Mouse (Mus musculus) midbrain, embryonic 12.5 days (tissue): ENCODE data around the gene Vangl2. TPM values are rescaled to one million over a fixed set of nuclear protein-coding genes. Genes with fewer than 3 reads are reported as not detected.

Source experiments
- polyA plus RNA-seq: library from polyadenylated mRNA; unstranded; fragments of >200 nt; fragmentation: Nextera tagmentation; extraction: Ambion mirVana; gene quantifications from 2 replicates; pipeline ENCODE4 v1.2.1, GENCODE M21; 2016

Gene Vangl2
- polyA plus RNA-seq, 1 experiment from 2014 or later, result 56.9 TPM

Other genes starting within 250 kb of the Vangl2 start
- gene Cd84, start 188.7 kb downstream of the Vangl2 start, polyA plus RNA-seq, result 0.64 and 0.99 TPM in 2 replicates
- gene Gm10521, start 132.8 kb downstream of the Vangl2 start, polyA plus RNA-seq, result 0.09 TPM in 1 of 2 replicates, not detected in the other
- gene Slamf6, start 110.9 kb downstream of the Vangl2 start, polyA plus RNA-seq, result not detected in 2 replicates
- gene Nhlh1, start 29.1 kb upstream of the Vangl2 start, polyA plus RNA-seq, result 11.1 and 11.5 TPM in 2 replicates
- gene Copa, start 54.1 kb upstream of the Vangl2 start, polyA plus RNA-seq, result 219 and 220 TPM in 2 replicates
- 123 and 128 TPM in 2 replicates for gene Ncstn, start 54.4 kb upstream of the Vangl2 start, polyA plus RNA-seq
- 168 and 185 TPM in 2 replicates for gene Pex19, start 98.3 kb upstream of the Vangl2 start, polyA plus RNA-seq
- 130 and 133 TPM in 2 replicates for gene Dcaf8, start 119.6 kb upstream of the Vangl2 start, polyA plus RNA-seq
- 350 and 356 TPM in 2 replicates for gene Pea15a, start 178.4 kb upstream of the Vangl2 start, polyA plus RNA-seq
- 1.9 and 2.1 TPM in 2 replicates for gene Casq1, start 191.4 kb upstream of the Vangl2 start, polyA plus RNA-seq
- gene Atp1a4, start 230.0 kb upstream of the Vangl2 start, polyA plus RNA-seq, result not detected in 2 replicates
- gene Igsf8, start 233.2 kb upstream of the Vangl2 start, polyA plus RNA-seq, result 103 and 106 TPM in 2 replicates